Mouse (Mus musculus) urinary bladder, postnatal 25 days (tissue): Measurements from ENCODE around the gene Casp9.

Source experiments
- DNase-seq: peaks from one replicate; pipeline ENCODE4 v3.0.0; 2022; ENCODE audit warnings: low spot score

Gene Casp9

GRCm38 (mm10) chr4:141865006-141865405 lies 71.6 kb downstream of the Casp9 start:
- no peak for DNase-seq
